Mouse (Mus musculus): ENCODE measurements around the gene Slc25a47. TPM values are rescaled to one million over a fixed set of nuclear protein-coding genes. Genes with fewer than 3 reads are reported as not detected.
"Not testable (repeated sequence)": the region's sequence is repeated elsewhere in the genome, so short reads cannot be mapped to it uniquely, and the experiment has no call there.

The Slc25a47 gene
- polyA plus RNA-seq, 1 experiment from 2014 or later = 7.4 TPM

GRCm38 (mm10) chr12:108848033-108848432 lies 12.2 kb downstream of the Slc25a47 start:
- WGBS = 94% methylated on average over 3 of the region's 3 CpGs
- not testable (repeated sequence) for H3K4me2 ChIP-seq

GRCm38 (mm10) chr12:108849488-108850022 lies 13.7 kb downstream of the Slc25a47 start:
- peaks cover 4% of the 10 kb centered on the region; the same call in 1 of the 2 replicates for H3K36me3 ChIP-seq
- 81% methylated on average over 4 of the region's 4 CpGs for WGBS
- no peak for ATAC-seq (ENCODE audit: low FRiP score, low read depth)
- no peaks in the 10 kb centered on the region for H3K9me3 ChIP-seq
- H3K4me2 ChIP-seq = no peak overlapping the region
- no peaks in the 10 kb centered on the region for H3K27me3 ChIP-seq
- H3K27ac ChIP-seq (replicated peaks) = no peak overlapping the region
- no peak overlapping the region for H3K4me3 ChIP-seq
- H3K4me1 ChIP-seq (replicated peaks) = peaks cover 9% of the 10 kb centered on the region
- no peak overlapping the region for H3K9ac ChIP-seq

More at GRCm38 (mm10) chr12:108848033-108848432, 12.2 kb downstream of the Slc25a47 start:
- H3K4me3 ChIP-seq; ATAC-seq (ENCODE audit: low FRiP score, low read depth); H3K27me3 ChIP-seq; H3K27ac ChIP-seq (replicated peaks); H3K9ac ChIP-seq; H3K9me3 ChIP-seq; H3K4me1 ChIP-seq (replicated peaks): not testable (repeated sequence)
- H3K36me3 ChIP-seq = peaks cover 12% of the 10 kb centered on the region

GRCm38 (mm10) chr12:108850129-108850528 lies 14.3 kb downstream of the Slc25a47 start:
- H3K9me3 ChIP-seq = no peaks in the 10 kb centered on the region
- H3K27me3 ChIP-seq = no peaks in the 10 kb centered on the region
- H3K4me3 ChIP-seq = no peak overlapping the region
- H3K27ac ChIP-seq (replicated peaks) = no peak overlapping the region
- 58% methylated on average over 8 of the region's 8 CpGs for WGBS
- peaks cover 9% of the 10 kb centered on the region for H3K4me1 ChIP-seq (replicated peaks)
- H3K36me3 ChIP-seq = no peaks in the 10 kb centered on the region
- H3K4me2 ChIP-seq = no peak overlapping the region
- no peak overlapping the region for H3K9ac ChIP-seq
- ATAC-seq (ENCODE audit: low FRiP score, low read depth) = no peak

- Histone ChIP-seq H3K4me3 (no peak overlapping the region), H3K4me2 (no peak overlapping the region), H3K4me1 (replicated peaks) (peaks cover 9% of the 10 kb centered on the region), H3K27ac (replicated peaks) (no peak overlapping the region), H3K27me3 (no peaks in the 10 kb centered on the region), H3K36me3 (no peaks in the 10 kb centered on the region), H3K9me3 (no peaks in the 10 kb centered on the region), H3K9ac (no peak overlapping the region)
- WGBS = 84% methylated on average over 8 of the region's 8 CpGs
- ATAC-seq (ENCODE audit: low FRiP score, low read depth) = no peak
These were observed 15.0 kb downstream of the Slc25a47 start for GRCm38 (mm10) chr12:108850886-108851285.

- WGBS = 93% methylated on average over 8 of the region's 8 CpGs
- peaks cover 9% of the 10 kb centered on the region for H3K4me1 ChIP-seq (replicated peaks)
- ATAC-seq (ENCODE audit: low FRiP score, low read depth) = no peak
- no peaks in the 10 kb centered on the region for H3K36me3 ChIP-seq
- H3K27me3 ChIP-seq = no peaks in the 10 kb centered on the region
- H3K4me2 ChIP-seq = no peak overlapping the region
- no peak overlapping the region for H3K27ac ChIP-seq (replicated peaks)
- H3K9me3 ChIP-seq = no peaks in the 10 kb centered on the region
- H3K9ac ChIP-seq = no peak overlapping the region
- no peak overlapping the region for H3K4me3 ChIP-seq
These were observed 17.0 kb downstream of the Slc25a47 start for GRCm38 (mm10) chr12:108852822-108853221.

GRCm38 (mm10) chr12:108855081-108855480 lies 19.2 kb downstream of the Slc25a47 start:
- H3K4me3 ChIP-seq = no peak overlapping the region
- peaks cover 8% of the 10 kb centered on the region for H3K4me1 ChIP-seq (replicated peaks)
- no peak overlapping the region for H3K27ac ChIP-seq (replicated peaks)
- H3K36me3 ChIP-seq = peaks cover 4% of the 10 kb centered on the region; the same call in 1 of the 2 replicates
- no peaks in the 10 kb centered on the region for H3K9me3 ChIP-seq
- 93% methylated on average over 10 of the region's 10 CpGs for WGBS
- H3K27me3 ChIP-seq = no peaks in the 10 kb centered on the region
- H3K9ac ChIP-seq = no peak overlapping the region
- ATAC-seq (ENCODE audit: low FRiP score, low read depth) = no peak
- no peak overlapping the region for H3K4me2 ChIP-seq

- Histone ChIP-seq H3K4me2 (no peak overlapping the region), H3K27ac (replicated peaks) (no peak overlapping the region), H3K27me3 (no peaks in the 10 kb centered on the region), H3K9me3 (no peaks in the 10 kb centered on the region), H3K4me1 (replicated peaks) (no peaks in the 10 kb centered on the region), H3K9ac (no peak overlapping the region), H3K36me3 (peaks cover 5% of the 10 kb centered on the region; the same call in 1 of the 2 replicates), H3K4me3 (no peak overlapping the region)
- WGBS = 78% methylated on average over 8 of the region's 8 CpGs
- ATAC-seq (ENCODE audit: low FRiP score, low read depth) = no peak
These were observed 20.3 kb downstream of the Slc25a47 start for GRCm38 (mm10) chr12:108856186-108856585.

GRCm38 (mm10) chr12:108857109-108857508 lies 21.3 kb downstream of the Slc25a47 start:
- H3K9me3 ChIP-seq = no peaks in the 10 kb centered on the region
- no peak overlapping the region for H3K4me3 ChIP-seq
- no peak for ATAC-seq (ENCODE audit: low FRiP score, low read depth)
- no peak overlapping the region for H3K4me2 ChIP-seq
- WGBS = 90% methylated on average over 7 of the region's 7 CpGs
- peaks cover 11% of the 10 kb centered on the region for H3K36me3 ChIP-seq
- no peaks in the 10 kb centered on the region for H3K4me1 ChIP-seq (replicated peaks)
- H3K27me3 ChIP-seq = no peaks in the 10 kb centered on the region
- H3K27ac ChIP-seq (replicated peaks) = no peak overlapping the region
- no peak overlapping the region for H3K9ac ChIP-seq

GRCm38 (mm10) chr12:108857589-108858184 lies 21.8 kb downstream of the Slc25a47 start:
- peaks cover 16% of the 10 kb centered on the region for H3K36me3 ChIP-seq

GRCm38 (mm10) chr12:108858486-108858885 lies 22.6 kb downstream of the Slc25a47 start:
- H3K4me2 ChIP-seq = no peak overlapping the region
- 91% methylated on average over 5 of the region's 5 CpGs for WGBS
- peaks cover 21% of the 10 kb centered on the region for H3K36me3 ChIP-seq
- H3K4me3 ChIP-seq = no peak overlapping the region
- no peak overlapping the region for H3K9ac ChIP-seq
- no peaks in the 10 kb centered on the region for H3K27me3 ChIP-seq
- no peak for ATAC-seq (ENCODE audit: low FRiP score, low read depth)
- H3K9me3 ChIP-seq = no peaks in the 10 kb centered on the region
- no peak overlapping the region for H3K27ac ChIP-seq (replicated peaks)
- H3K4me1 ChIP-seq (replicated peaks) = no peaks in the 10 kb centered on the region

More at GRCm38 (mm10) chr12:108857589-108858184, 21.8 kb downstream of the Slc25a47 start:
- Histone ChIP-seq H3K9ac (no peak overlapping the region), H3K4me2 (no peak overlapping the region), H3K4me3 (no peak overlapping the region), H3K27me3 (no peaks in the 10 kb centered on the region), H3K27ac (replicated peaks) (no peak overlapping the region), H3K4me1 (replicated peaks) (no peaks in the 10 kb centered on the region), H3K9me3 (no peaks in the 10 kb centered on the region)
- no peak for ATAC-seq (ENCODE audit: low FRiP score, low read depth)
- WGBS = 84% methylated on average over 7 of the region's 7 CpGs

- H3K27me3 ChIP-seq = no peaks in the 10 kb centered on the region
- H3K36me3 ChIP-seq = peaks cover 77% of the 10 kb centered on the region
- no peak for ATAC-seq (ENCODE audit: low FRiP score, low read depth)
- no peak overlapping the region for H3K4me2 ChIP-seq
- H3K9ac ChIP-seq = no peak overlapping the region
- no peak overlapping the region for H3K27ac ChIP-seq (replicated peaks)
- H3K9me3 ChIP-seq = no peaks in the 10 kb centered on the region
- 92% methylated on average over 6 of the region's 6 CpGs for WGBS
- no peak overlapping the region for H3K4me3 ChIP-seq
- no peaks in the 10 kb centered on the region for H3K4me1 ChIP-seq (replicated peaks)
These were observed 29.2 kb downstream of the Slc25a47 start for GRCm38 (mm10) chr12:108865007-108865494.

- H3K27ac ChIP-seq (replicated peaks) = no peak overlapping the region
- H3K36me3 ChIP-seq = peaks cover 84% of the 10 kb centered on the region
- ATAC-seq (ENCODE audit: low FRiP score, low read depth) = no peak
These were observed 33.7 kb downstream of the Slc25a47 start for GRCm38 (mm10) chr12:108869575-108869974.

More at GRCm38 (mm10) chr12:108869575-108869974, 33.7 kb downstream of the Slc25a47 start:
- WGBS = 77% methylated on average over 2 of the region's 2 CpGs
- H3K4me2 ChIP-seq = no peak overlapping the region
- no peaks in the 10 kb centered on the region for H3K9me3 ChIP-seq
- H3K27me3 ChIP-seq = no peaks in the 10 kb centered on the region
- H3K9ac ChIP-seq = no peak overlapping the region
- no peak overlapping the region for H3K4me3 ChIP-seq
- no peaks in the 10 kb centered on the region for H3K4me1 ChIP-seq (replicated peaks)

Measured in hindbrain, embryonic 15.5 days (tissue).